Mouse (Mus musculus): ENCODE data around the gene Klhl22. TPM values are rescaled to one million over a fixed set of nuclear protein-coding genes. Genes with fewer than 3 reads are reported as not detected.

Klhl22 gene
- polyA plus RNA-seq, 2 experiments: 87.2 to 124 TPM

DNA sequence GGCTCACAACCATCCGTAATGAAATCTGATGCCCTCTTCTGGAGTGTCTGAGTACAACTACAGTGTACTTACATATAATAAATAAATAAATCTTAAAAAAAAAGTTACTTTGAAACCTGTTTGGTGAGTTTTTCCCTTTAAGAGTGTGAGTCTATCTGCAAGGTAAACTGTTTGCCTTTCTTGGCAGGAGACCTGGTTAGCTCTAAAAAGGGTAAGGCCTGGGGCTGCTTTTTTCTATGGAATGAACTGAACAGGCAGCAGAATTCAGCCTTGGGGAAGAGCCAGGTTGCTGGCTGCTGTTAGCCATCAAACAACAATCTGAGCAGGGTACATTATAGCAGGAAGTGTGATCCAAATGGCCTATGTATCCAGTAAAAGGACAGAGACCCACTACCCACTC is 16.6 kb upstream of the Klhl22 start:
- H3K36me3 ChIP-seq (ENCODE audit: control insufficient read depth, insufficient read depth, low read length): no peaks in the 10 kb centered on the region
- no peak for ATAC-seq (ENCODE audit: low FRiP score, low read depth)
- 80% methylated on average over 1 of the region's 1 CpGs for WGBS
- no peak overlapping the region for H3K27ac ChIP-seq (replicated peaks; ENCODE audit: low read depth, low read length)
- no peaks in the 10 kb centered on the region for H3K27me3 ChIP-seq (ENCODE audit: control insufficient read depth, insufficient read depth, low read length)
- H3K9me3 ChIP-seq (ENCODE audit: control insufficient read depth, low read length): no peaks in the 10 kb centered on the region
- no peak overlapping the region for H3K4me3 ChIP-seq (replicated peaks; ENCODE audit: low read length)
- no peak overlapping the region for H3K9ac ChIP-seq (ENCODE audit: low read depth, low read length, severe bottlenecking)
- TF ChIP-seq POLR2A (IDR thresholded peaks at IDR 0.05; ENCODE audit: borderline replicate concordance, extremely low read depth, insufficient read depth, insufficient read length): no peak
- H3K4me2 ChIP-seq (replicated peaks; ENCODE audit: low read depth, low read length, severe bottlenecking): no peak overlapping the region
- peak; percentile 37 for DNase-seq (ENCODE audit: low spot score)
- H3K4me1 ChIP-seq (ENCODE audit: control insufficient read depth, insufficient read depth, low read length): no peaks in the 10 kb centered on the region

DNA sequence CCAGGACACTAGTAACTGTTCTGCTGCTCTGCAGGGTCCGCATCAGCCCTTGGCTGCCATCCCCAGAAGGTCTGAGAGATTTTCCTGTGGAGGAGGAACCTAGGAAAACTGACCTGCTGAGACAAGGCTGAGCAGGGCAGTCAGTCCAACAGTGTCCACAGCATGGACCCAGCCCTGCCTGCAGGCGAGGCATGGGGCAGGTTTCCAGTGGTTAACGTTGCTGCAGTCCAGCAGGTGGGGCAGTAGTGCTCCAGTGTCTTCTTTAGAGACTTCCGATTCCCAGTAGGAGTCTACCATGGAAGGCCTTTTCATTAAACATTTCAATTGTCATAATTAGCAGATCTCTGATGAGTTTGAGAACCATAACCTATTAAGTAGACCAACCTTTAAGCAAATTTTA is 16.1 kb upstream of the Klhl22 start:
- 42% methylated on average over 4 of the region's 4 CpGs for WGBS
- Histone ChIP-seq H3K4me3 (replicated peaks; ENCODE audit: low read length) (no peak overlapping the region), H3K4me2 (replicated peaks; ENCODE audit: low read depth, low read length, severe bottlenecking) (no peak overlapping the region), H3K27ac (replicated peaks; ENCODE audit: low read depth, low read length) (no peak overlapping the region), H3K9me3 (ENCODE audit: control insufficient read depth, low read length) (no peaks in the 10 kb centered on the region), H3K4me1 (ENCODE audit: control insufficient read depth, insufficient read depth, low read length) (no peaks in the 10 kb centered on the region), H3K27me3 (ENCODE audit: control insufficient read depth, insufficient read depth, low read length) (no peaks in the 10 kb centered on the region), H3K36me3 (ENCODE audit: control insufficient read depth, insufficient read depth, low read length) (no peaks in the 10 kb centered on the region), H3K9ac (ENCODE audit: low read depth, low read length, severe bottlenecking) (no peak overlapping the region)
- no peak for ATAC-seq (ENCODE audit: low FRiP score, low read depth)
- TF ChIP-seq POLR2A (IDR thresholded peaks at IDR 0.05; ENCODE audit: borderline replicate concordance, extremely low read depth, insufficient read depth, insufficient read length): no peak
- no peak for DNase-seq (ENCODE audit: low spot score)

DNA sequence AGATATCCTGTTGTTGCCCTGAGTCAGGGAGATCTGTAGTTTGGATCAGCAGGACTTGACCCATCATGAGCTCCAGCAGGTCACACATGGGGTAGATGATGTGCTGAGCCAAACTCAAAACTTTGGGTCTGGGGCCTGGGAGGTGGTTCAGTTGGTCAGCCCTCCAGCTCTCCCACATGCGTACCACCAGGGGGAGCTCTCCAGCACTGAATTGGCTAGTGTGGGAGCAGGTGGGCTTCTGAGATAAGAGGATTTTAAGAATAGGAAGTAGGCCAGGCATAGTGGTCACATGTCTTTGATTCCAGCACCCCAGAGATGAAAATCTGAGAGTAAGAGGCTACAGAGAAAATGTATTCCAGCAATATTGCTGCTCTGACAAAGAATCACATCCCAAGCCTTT is 14.9 kb upstream of the Klhl22 start:
- peak; percentile 23 for DNase-seq (ENCODE audit: low spot score)
- H3K27ac ChIP-seq (replicated peaks; ENCODE audit: low read depth, low read length): no peak overlapping the region
- H3K4me3 ChIP-seq (replicated peaks; ENCODE audit: low read length): no peak overlapping the region
- no peaks in the 10 kb centered on the region for H3K4me1 ChIP-seq (ENCODE audit: control insufficient read depth, insufficient read depth, low read length)
- H3K36me3 ChIP-seq (ENCODE audit: control insufficient read depth, insufficient read depth, low read length): no peaks in the 10 kb centered on the region
- no peak overlapping the region for H3K9ac ChIP-seq (ENCODE audit: low read depth, low read length, severe bottlenecking)
- H3K9me3 ChIP-seq (ENCODE audit: control insufficient read depth, low read length): no peaks in the 10 kb centered on the region
- peak; percentile 47; the same call in 1 of the 2 replicates for ATAC-seq (ENCODE audit: low FRiP score, low read depth)
- no peak for TF ChIP-seq POLR2A (IDR thresholded peaks at IDR 0.05; ENCODE audit: borderline replicate concordance, extremely low read depth, insufficient read depth, insufficient read length)
- 8% methylated on average over 1 of the region's 1 CpGs for WGBS
- H3K4me2 ChIP-seq (replicated peaks; ENCODE audit: low read depth, low read length, severe bottlenecking): no peak overlapping the region
- no peaks in the 10 kb centered on the region for H3K27me3 ChIP-seq (ENCODE audit: control insufficient read depth, insufficient read depth, low read length)

DNA sequence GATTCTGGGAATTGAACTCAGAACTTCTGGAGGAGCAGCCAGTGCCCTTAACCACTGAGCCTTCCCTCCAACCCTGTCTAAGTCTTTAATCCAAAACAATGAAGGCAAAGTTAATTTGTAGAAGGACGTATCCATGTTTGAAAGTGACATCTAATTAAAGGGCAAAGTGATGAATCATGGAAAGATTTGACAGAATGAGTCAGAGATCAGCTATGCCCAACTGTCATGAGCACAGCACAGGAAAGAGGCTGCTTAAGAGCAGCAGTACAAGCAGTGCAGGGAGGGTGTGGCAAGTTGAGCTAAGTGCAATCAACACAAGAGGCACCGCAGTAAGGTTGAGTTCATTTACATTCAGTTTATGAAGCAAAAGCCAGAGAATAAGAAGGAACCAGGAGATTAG is 14.4 kb upstream of the Klhl22 start:
- Histone ChIP-seq H3K27ac (replicated peaks; ENCODE audit: low read depth, low read length) (no peak overlapping the region), H3K27me3 (ENCODE audit: control insufficient read depth, insufficient read depth, low read length) (no peaks in the 10 kb centered on the region), H3K4me3 (replicated peaks; ENCODE audit: low read length) (no peak overlapping the region), H3K4me2 (replicated peaks; ENCODE audit: low read depth, low read length, severe bottlenecking) (no peak overlapping the region), H3K9me3 (ENCODE audit: control insufficient read depth, low read length) (no peaks in the 10 kb centered on the region), H3K9ac (ENCODE audit: low read depth, low read length, severe bottlenecking) (no peak overlapping the region), H3K36me3 (ENCODE audit: control insufficient read depth, insufficient read depth, low read length) (no peaks in the 10 kb centered on the region), H3K4me1 (ENCODE audit: control insufficient read depth, insufficient read depth, low read length) (no peaks in the 10 kb centered on the region)
- no peak for TF ChIP-seq POLR2A (IDR thresholded peaks at IDR 0.05; ENCODE audit: borderline replicate concordance, extremely low read depth, insufficient read depth, insufficient read length)
- DNase-seq (ENCODE audit: low spot score): no peak
- no peak for ATAC-seq (ENCODE audit: low FRiP score, low read depth)
- WGBS: 79% methylated on average over 2 of the region's 2 CpGs

DNA sequence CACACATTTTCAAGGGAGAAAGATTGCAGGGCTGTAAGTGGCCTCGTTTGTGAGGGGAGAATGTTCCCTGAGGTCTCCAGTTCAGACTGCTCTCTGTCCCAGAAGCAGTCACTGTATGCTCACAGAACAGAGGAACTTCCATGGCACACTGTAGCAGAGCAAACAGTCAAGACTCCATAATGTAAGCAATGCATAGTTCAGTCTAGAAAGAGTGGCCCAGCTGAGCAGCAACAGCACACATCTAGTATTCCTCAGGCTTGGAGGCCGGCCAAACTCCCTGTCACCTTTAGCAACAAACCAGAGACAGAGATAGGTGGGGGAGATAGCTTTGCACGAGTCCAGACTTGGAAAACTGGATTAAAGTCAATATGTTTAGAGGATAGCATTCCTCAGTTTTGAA is 6.4 kb upstream of the Klhl22 start:
- Histone ChIP-seq H3K4me1 (ENCODE audit: control insufficient read depth, insufficient read depth, low read length) (no peaks in the 10 kb centered on the region), H3K9me3 (ENCODE audit: control insufficient read depth, low read length) (no peaks in the 10 kb centered on the region), H3K4me3 (replicated peaks; ENCODE audit: low read length) (no peak overlapping the region), H3K4me2 (replicated peaks; ENCODE audit: low read depth, low read length, severe bottlenecking) (no peak overlapping the region), H3K27ac (replicated peaks; ENCODE audit: low read depth, low read length) (0 out of 2 replicates have a peak overlapping the region, but pooled peaks have one; percentile 52), H3K36me3 (ENCODE audit: control insufficient read depth, insufficient read depth, low read length) (no peaks in the 10 kb centered on the region), H3K27me3 (ENCODE audit: control insufficient read depth, insufficient read depth, low read length) (no peaks in the 10 kb centered on the region), H3K9ac (ENCODE audit: low read depth, low read length, severe bottlenecking) (no peak overlapping the region)
- 14% methylated on average over 3 of the region's 3 CpGs for WGBS
- DNase-seq (ENCODE audit: low spot score) (peak; percentile 69), ATAC-seq (ENCODE audit: low FRiP score, low read depth) (no peak)
- no peak for TF ChIP-seq POLR2A (IDR thresholded peaks at IDR 0.05; ENCODE audit: borderline replicate concordance, extremely low read depth, insufficient read depth, insufficient read length)

DNA sequence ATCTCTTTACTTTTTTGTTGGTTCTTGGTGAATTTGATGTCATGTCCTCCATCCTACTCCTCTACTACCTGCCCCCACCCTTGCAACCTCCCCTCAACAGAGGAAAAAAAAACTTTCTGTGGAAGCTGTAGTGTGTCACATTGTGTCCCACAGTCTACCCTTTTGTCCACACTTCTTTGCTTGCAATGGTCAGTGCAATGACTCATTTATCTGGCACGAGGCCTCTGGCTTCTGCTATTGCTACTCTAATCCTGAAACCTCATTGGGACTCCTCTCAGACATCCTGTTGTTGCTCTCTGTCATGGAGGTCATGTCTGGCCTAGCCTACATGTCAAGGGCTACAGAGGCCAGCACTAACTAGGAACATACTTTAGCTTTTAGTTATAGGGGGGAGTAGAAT is 5.7 kb upstream of the Klhl22 start:
- 52% methylated on average over 1 of the region's 1 CpGs for WGBS
- no peak for DNase-seq (ENCODE audit: low spot score)
- Histone ChIP-seq H3K27ac (replicated peaks; ENCODE audit: low read depth, low read length) (0 out of 2 replicates have a peak overlapping the region, but pooled peaks have one; percentile 39), H3K4me1 (ENCODE audit: control insufficient read depth, insufficient read depth, low read length) (no peaks in the 10 kb centered on the region), H3K4me2 (replicated peaks; ENCODE audit: low read depth, low read length, severe bottlenecking) (no peak overlapping the region), H3K9ac (ENCODE audit: low read depth, low read length, severe bottlenecking) (no peak overlapping the region), H3K27me3 (ENCODE audit: control insufficient read depth, insufficient read depth, low read length) (no peaks in the 10 kb centered on the region), H3K4me3 (replicated peaks; ENCODE audit: low read length) (no peak overlapping the region), H3K36me3 (ENCODE audit: control insufficient read depth, insufficient read depth, low read length) (no peaks in the 10 kb centered on the region), H3K9me3 (ENCODE audit: control insufficient read depth, low read length) (no peaks in the 10 kb centered on the region)
- ATAC-seq (ENCODE audit: low FRiP score, low read depth): no peak
- TF ChIP-seq POLR2A (IDR thresholded peaks at IDR 0.05; ENCODE audit: borderline replicate concordance, extremely low read depth, insufficient read depth, insufficient read length): no peak
